Mouse (Mus musculus): ENCODE measurements around the gene Dhrs11.

Dhrs11 gene

DNA sequence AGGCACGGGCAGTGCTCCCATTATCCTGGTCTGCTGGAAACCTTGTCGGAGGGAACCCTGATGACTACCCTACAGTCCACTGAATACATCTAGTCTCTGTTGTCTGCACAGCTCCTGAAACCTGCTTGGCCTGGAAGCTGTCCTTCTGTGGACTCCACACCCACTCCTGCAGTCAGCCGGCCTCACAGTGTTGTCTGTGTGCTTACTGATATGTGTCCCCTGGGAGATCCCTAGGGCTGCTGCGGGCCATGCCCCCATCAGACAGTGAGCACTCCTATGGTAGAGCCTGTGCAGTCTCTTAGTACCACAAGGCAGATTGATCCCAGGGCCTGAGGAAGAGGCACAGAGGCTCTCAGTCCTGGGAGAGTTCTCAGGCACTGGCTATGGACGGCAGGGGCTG, 6.3 kb downstream of the Dhrs11 start:
- no peak for DNase-seq

GRCm38 (mm10) chr11:84821131-84821770, 7.5 kb downstream of the Dhrs11 start:
- DNase-seq = no peak

DNA sequence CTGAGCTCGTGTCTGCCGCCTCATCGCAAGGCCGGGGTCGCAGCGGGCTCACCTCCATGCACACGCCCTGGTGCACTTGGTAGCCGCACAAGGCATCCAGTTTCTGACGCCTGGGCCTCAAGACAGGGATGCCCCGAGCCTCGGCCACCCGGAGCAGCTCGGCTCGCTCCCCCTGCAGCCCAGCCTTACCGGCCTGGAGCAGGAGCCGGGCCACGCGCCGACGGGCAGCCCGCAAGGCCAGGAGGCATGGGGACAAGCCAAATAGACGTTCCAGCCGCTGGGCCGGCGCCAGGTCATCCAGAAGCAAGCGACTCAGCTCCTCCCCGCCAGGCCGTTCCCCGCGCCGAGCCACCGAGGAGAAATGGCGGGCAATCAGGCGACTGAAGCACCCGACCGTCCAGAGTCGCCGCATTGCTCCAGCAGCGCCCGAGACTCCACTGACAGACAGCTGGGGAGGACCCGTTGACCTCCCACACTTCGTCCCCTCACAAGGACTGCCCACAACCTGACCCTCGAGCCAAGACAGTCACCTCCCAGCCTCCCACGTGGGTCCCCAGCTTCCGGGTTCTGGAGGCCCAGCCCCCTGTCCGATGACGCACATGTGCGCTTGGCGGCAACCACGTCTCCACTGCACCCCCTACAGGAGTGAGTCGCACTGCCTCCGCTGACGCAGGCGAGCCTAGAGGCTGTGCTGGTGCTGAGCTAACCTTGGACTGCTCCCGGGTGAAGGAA, 9.7 kb downstream of the Dhrs11 start, which contains the start of gene Mrm1:
Mrm1 (minus strand) TSS at position 555 of the 732 bp plus-strand sequence.
- peak; percentile 95 to 97 for DNase-seq

DNA sequence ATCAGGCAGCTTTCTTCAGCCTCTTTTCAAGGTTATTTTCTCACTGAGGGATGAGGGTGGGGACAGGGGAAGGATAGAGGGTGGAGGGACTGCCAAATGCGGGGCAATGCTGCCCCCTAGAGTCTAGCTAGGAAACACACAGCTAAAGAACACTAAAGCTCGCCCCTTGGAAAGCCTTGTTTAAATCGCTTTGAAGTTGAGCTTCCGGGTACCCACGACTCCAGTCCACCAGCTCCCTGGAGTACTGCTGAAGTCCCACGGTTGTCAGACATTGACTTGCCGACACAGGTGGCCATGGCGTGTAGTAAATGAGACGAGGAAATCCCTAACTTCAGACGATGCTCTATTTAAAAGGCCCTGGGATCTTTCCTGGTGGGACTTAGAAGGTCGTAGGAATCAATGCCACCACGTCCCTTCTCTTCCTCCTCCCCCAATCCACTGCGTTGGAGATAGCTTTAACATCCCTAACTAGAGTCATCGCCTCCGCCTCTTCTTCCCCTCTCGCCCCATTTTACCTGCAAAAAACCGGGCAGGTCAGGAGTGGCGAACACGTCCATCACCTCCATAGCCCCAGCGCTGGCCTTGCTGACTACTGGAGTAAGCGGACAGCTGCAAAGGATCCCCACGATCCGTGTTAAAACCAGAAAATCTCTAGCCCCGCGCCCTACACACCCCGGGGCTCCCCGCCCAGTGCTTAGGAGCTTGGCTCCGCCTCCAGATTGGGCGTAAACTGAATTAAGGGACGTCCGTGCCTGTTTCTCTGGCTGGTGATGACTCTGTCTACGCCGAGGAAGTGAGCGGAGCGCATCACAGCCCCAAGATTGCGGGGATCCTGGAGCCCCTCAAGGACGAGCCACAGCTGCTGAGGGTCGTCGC, 10.5 kb downstream of the Dhrs11 start:
- peak; percentile 70 to 78 for DNase-seq

DNA sequence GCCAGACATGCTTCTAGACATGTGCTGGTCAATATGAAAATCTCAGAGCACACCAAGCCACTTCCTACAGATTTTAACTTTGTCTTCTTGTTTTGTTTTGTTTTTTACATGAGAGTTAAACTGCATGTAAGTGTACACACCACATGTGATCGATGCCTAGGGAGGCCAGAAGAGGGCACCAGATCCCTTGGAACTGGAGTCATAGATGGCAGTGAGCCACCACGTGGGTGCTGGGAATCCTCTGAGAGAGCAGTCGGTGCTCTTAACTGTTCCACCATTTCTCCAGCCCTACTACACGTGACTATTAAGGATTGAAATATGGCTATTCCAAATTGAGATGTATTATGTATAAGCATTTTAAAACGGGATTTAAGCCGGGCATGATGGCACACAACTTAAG, 11.4 kb downstream of the Dhrs11 start:
- DNase-seq = peak in 1 of 2 experiments; percentile 64

DNA sequence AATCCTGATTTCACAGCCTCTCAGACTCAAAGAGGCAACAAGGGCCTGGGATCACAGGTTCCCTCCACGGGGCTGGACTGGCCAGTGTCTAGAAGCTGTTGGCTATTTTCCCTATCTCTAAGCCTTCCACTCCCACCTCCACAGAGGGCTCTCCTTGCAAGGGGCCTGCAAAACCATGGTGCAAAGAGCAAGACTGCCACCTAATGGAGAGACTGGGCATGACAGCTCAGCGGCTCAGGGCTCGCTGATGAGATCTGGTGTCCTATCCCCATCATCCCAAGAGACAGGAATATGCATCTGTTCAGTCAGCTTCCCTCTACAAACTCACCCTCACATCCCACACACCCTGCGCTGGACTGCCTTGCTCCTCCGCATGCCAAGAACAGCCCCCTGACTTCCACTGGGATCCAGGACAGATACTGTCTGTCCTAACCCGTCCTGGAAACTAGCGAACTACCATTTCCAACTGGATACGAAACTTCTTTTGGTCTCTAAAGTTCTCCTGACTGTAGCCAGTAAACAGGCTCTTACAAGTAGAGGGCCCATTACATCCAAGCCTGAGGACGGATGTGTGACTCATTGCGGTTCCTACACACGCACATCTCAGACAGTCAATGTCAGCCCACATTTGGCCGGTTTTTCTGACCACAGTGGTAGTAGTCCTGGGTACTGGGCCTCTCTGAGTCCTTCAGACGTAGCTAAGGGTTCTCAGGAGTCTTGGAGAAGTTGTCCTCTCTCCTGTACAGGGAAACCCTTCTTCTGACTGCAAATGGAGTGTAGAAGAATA, 14.9 kb downstream of the Dhrs11 start:
- peak; percentile 88 to 92 for DNase-seq

DNA sequence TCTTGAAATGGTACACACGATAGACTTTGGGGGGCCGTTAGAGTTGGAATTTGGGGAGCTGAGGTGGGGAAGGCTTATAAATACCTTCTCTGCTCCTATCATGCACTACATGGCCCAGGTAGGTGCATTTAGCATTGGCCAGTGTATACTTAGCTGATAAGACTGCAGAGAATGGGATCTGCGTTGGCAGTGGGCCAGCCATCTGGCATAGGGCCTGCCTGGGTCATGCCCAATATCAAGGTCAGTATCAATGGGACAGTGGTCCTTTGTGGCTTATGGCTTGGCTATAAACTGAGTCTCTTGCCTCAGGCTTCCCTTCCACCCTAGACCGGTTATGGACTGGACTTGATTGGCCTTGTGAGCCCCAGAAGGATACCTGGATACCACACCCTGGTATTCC, 24.4 kb downstream of the Dhrs11 start:
- peak in 1 of 2 experiments; percentile 48 for DNase-seq

GRCm38 (mm10) chr11:84797627-84798353, 31.0 kb downstream of the Dhrs11 start:
- peak; percentile 87 to 90 for DNase-seq

- DNase-seq = peak in 1 of 2 experiments; percentile 33
Measured at GRCm38 (mm10) chr11:84797026-84797425, 31.8 kb downstream of the Dhrs11 start.

DNA sequence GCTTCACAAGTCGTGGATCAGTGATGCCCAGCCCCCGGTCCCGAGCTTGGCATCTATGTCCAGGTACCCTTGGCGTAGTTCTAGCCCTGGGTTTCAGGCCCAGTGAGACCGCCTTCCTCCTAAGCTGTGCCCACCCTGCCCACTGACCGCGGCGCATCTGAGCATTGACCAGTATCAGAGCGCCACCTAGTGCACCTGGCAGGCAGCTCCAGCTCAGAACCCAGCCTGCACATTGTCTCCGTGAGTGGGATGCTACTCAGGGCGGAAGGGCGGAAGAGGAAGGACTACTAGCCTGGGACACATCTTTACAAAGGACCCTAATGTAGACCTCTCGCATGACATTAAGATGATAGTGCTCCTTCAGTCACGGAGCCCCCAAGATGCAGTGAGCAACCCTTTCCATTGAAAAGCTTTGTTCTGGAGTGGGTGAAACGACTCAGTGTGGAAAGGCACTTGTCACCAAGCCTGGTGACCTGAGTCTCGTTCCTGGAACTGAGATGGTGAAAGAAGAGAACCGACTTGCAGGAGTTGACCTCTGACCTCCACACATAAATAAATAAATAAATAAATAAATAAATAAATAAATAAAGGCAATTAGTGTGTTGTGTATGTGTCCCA, 34.2 kb downstream of the Dhrs11 start:
- DNase-seq = peak; percentile 93 to 94

- no peak for DNase-seq
Measured at GRCm38 (mm10) chr11:84793545-84793944, 35.2 kb downstream of the Dhrs11 start.

- DNase-seq = no peak
Measured at GRCm38 (mm10) chr11:84790383-84790782, 38.4 kb downstream of the Dhrs11 start.

GRCm38 (mm10) chr11:84780143-84780870, 48.5 kb downstream of the Dhrs11 start:
- peak in 1 of 2 experiments; percentile 44 for DNase-seq

- peak in 1 of 2 experiments; percentile 38 for DNase-seq
Measured at GRCm38 (mm10) chr11:84775560-84775959, 53.2 kb downstream of the Dhrs11 start.

- no peak for DNase-seq
Measured at GRCm38 (mm10) chr11:84774870-84775514, 53.8 kb downstream of the Dhrs11 start.
